In the genomic region with DNA sequence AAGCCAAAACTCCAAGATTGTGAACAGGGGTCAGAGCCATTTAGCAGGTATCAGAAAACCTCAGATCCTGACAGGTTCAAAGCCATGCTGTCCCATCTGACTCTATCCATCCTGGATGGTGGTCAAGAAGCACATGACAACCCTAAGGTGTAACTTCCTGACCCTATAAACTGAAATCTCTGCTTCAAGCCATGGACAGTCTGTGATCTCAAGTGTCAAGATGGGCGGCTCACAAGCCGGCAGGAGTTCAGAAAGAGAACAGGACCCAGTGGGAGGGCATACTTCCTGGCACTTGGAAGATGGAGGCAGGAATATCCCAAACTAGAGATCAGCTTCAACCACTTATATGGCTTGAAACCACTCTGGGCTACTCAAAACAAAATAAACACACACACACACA, we compare ENCODE assay signal across 14 mouse cellular contexts.
"Had no signal": no experiment of that assay in that cellular context is flagged by ENCODE, and none has a peak within 500 bp of the region (broad histone marks: within the 10 kb centered on the region; RNA-seq: fewer than 3 reads in every experiment).

No protein-coding gene starts in this region.

- H3K4me3 ChIP-seq: kidney, embryonic 15.5 days; limb, embryonic 10.5 days; midbrain, embryonic 10.5 days; myocyte; neural tube, embryonic 15.5 days; stomach, embryonic 15.5 days had no signal

- H3K27ac ChIP-seq: kidney, embryonic 15.5 days; limb, embryonic 10.5 days; midbrain, embryonic 10.5 days; neural tube, embryonic 15.5 days; stomach, embryonic 15.5 days had no signal

- H3K4me1 ChIP-seq: kidney, embryonic 15.5 days; limb, embryonic 10.5 days; midbrain, embryonic 10.5 days; neural tube, embryonic 15.5 days; stomach, embryonic 15.5 days had no signal

- H3K36me3 ChIP-seq: stomach, embryonic 15.5 days had no signal

- H3K9ac ChIP-seq: kidney, embryonic 15.5 days; neural tube, embryonic 15.5 days; stomach, embryonic 15.5 days had no signal

- H3K4me2 ChIP-seq: kidney, embryonic 15.5 days; neural tube, embryonic 15.5 days; stomach, embryonic 15.5 days had no signal

- H3K27me3 ChIP-seq: kidney, embryonic 15.5 days; neural tube, embryonic 15.5 days; stomach, embryonic 15.5 days had no signal

- ATAC-seq: lung, postnatal 0 days had no signal

- DNase-seq: kidney, adult 2 months; kidney, postnatal 14 days; lung, adult 2 months; lung, postnatal 4 days; midbrain, embryonic 14.5 days; thymus, adult 2 months; thymus, postnatal 25 days had no signal

- H3K9me3 ChIP-seq: kidney, embryonic 15.5 days; limb, embryonic 10.5 days; midbrain, embryonic 10.5 days; neural tube, embryonic 15.5 days; stomach, embryonic 15.5 days had no signal
